Mouse (Mus musculus) ES-E14 (cell line): ENCODE measurements around the gene Flot1. TPM values are rescaled to one million over a fixed set of nuclear protein-coding genes. Genes with fewer than 3 reads are reported as not detected.
A peak's percentile ranks its signal among the peaks of the same experiment; 100 is the strongest.

Experiments
- DNase-seq: peaks from one replicate; pipeline ENCODE4 v3.0.0-alpha.2; 2013; ENCODE audit warnings: low read depth, low spot score
- H3K27ac ChIP-seq: 2 replicates; pipeline ENCODE4 v1.5.1; 2012; ENCODE audit warnings: low read depth, mild to moderate bottlenecking, low read length, moderate library complexity, mixed read lengths; ENCODE audit not compliant: poor library complexity, insufficient read depth, severe bottlenecking
- H3K36me3 ChIP-seq: 2 replicates; pipeline ENCODE4 v1.6.1; 2012; ENCODE audit warnings: mild to moderate bottlenecking, low read length, moderate library complexity, mixed read lengths; ENCODE audit not compliant: control insufficient read depth, poor library complexity, insufficient read depth, severe bottlenecking
- H3K4me1 ChIP-seq, 2 experiments: fragments of 150-350 bp in 1 of 2; sonication (generic) in 1 of 2; 2 replicates each; pipeline ENCODE4 v1.6.1; 2012; ENCODE audit warnings: low read length in 2 of 2, mild to moderate bottlenecking in 1 of 2, mixed read lengths in 1 of 2; ENCODE audit not compliant: control insufficient read depth in 2 of 2, insufficient read depth in 2 of 2, poor library complexity in 1 of 2
- H3K4me3 ChIP-seq, 2 experiments: fragments of 150-350 bp in 1 of 2; sonication (generic) in 1 of 2; 2 replicates each; pipeline ENCODE4 v1.5.1; 2012; ENCODE audit warnings: low read length in 2 of 2, low read depth in 1 of 2, mild to moderate bottlenecking in 1 of 2, mixed read lengths in 1 of 2; ENCODE audit not compliant: insufficient read depth in 1 of 2, poor library complexity in 1 of 2, severe bottlenecking in 1 of 2
- H3K9ac ChIP-seq: 2 replicates; pipeline ENCODE4 v1.6.1; 2012; ENCODE audit warnings: low read depth, mild to moderate bottlenecking, low read length, mixed read lengths; ENCODE audit not compliant: poor library complexity, insufficient read depth, severe bottlenecking
- H3K9me3 ChIP-seq: fragments of 150-350 bp; sonication (generic); 2 replicates; pipeline ENCODE4 v1.6.1; 2012; ENCODE audit warnings: low read depth, mild to moderate bottlenecking, low read length; ENCODE audit not compliant: control insufficient read depth, insufficient read depth
- CHD2 ChIP-seq: IDR thresholded peaks from 2 replicates; pipeline ENCODE4 v1.6.1; 2014; ENCODE audit warnings: mild to moderate bottlenecking, low read depth, low read length, inconsistent platforms
- HCFC1 ChIP-seq: IDR thresholded peaks from 2 replicates; pipeline ENCODE4 v1.6.1; 2012; ENCODE audit warnings: low read length, inconsistent platforms, borderline replicate concordance; ENCODE audit not compliant: insufficient read depth
- MAFK ChIP-seq: IDR thresholded peaks from 2 replicates; pipeline ENCODE4 v1.6.1; 2014; ENCODE audit warnings: mild to moderate bottlenecking, low read depth, low read length, inconsistent platforms; ENCODE audit not compliant: insufficient read depth
- ZC3H11A ChIP-seq: IDR thresholded peaks from 2 replicates; pipeline ENCODE4 v1.6.1; 2012; ENCODE audit warnings: low read depth, mild to moderate bottlenecking, inconsistent platforms, low read length, borderline replicate concordance
- ZNF384 ChIP-seq: IDR thresholded peaks from 2 replicates; pipeline ENCODE4 v1.6.1; 2012; ENCODE audit warnings: low read depth, low read length, inconsistent platforms
- in situ Hi-C, 2 experiments: fragments of 600-800 bp; cut with MboI; formaldehyde crosslinking; loops; one replicate each; pipeline ENCODE4 v1.15.1; 2025; ENCODE audit warnings: low sequenced_read_pairs in 2 of 2, inconsistent platforms in 1 of 2; ENCODE audit not compliant: unreplicated experiment in 2 of 2
- total RNA-seq: library from RNA; depleted of rRNA; stranded (reverse); fragments of 300-350 nt; gene quantifications from 2 replicates; pipeline ENCODE4 v1.2.3, GENCODE M21; 2012; rRNA removed

Flot1 gene
- 31.6 and 34.6 TPM in 2 replicates for total RNA-seq

DNA sequence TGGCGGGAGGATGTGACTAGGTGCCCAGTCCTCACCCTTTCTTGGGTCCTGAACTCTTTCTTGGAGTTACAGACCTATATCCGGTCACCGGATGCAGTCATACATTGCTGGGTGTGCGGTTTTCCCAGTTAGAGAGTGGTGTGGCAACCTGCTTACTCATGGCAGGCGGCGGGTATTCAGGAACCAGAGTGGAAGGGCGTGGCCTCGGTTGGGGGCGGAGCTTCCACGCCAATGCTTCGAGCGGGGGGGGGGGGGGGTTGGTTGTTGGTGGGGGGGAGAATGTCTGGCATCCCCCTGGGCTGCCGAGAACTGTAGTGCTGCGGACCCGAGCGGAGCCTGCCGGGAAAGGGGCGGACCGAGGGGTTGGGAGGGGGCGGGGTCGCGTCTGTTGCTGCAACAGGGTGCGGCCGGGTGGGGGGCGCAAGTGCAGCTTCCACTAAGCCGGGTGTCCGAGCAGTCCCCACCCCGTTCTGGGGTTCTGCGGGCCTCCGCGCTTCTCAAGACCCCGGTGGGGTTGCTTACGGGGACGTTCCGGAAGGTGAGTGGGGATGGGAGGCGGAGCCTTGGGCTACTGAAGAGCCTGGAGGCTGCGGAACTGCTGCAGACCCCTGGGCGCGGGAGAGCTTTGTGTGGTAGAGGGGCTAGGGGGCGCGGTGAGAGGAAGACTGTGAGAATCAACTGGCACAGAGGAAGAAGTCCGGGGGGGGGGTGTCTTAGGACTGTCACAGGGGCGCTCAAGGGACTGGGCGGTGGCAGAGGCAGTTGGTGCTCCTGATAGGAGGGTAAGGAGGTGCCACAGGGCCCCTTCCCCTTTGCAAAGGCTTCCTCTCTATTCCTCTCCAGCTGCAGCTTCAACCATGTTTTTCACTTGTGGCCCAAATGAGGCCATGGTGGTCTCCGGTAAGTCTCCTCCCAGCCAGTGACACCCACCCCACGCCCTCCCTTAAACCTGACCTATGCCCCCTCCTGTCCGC is at the start of gene Flot1:
TSS of gene Flot1 (plus strand) at position 267 of the 974 bp plus-strand sequence.
- H3K27ac ChIP-seq, result peak within 1 kb of the TSS; percentile 44

GRCm38 (mm10) chr17:35776811-35777609 is 46.0 kb upstream of the Flot1 start:
- DNase-seq, result no peak
- in situ Hi-C loops, result no loop called here
- no peak overlapping the region for H3K27ac ChIP-seq

More for the DNA sequence above, at the start of gene Flot1:
- Histone ChIP-seq H3K36me3 (peaks cover 14% of the 10 kb centered on the region), H3K9ac (peak within 1 kb of the TSS; percentile 81), H3K9me3 (no peaks in the 10 kb centered on the region), H3K4me3 (peak within 1 kb of the TSS; percentile 71 to 77), H3K4me1 (peaks cover 0 to 3% of the 10 kb centered on the region in 2 experiments; a peak in 1 of 4 replicates)
- in situ Hi-C loops, result no loop called here
- peak; percentile 62 for DNase-seq
- TF ChIP-seq MAFK (peak; percentile 79), ZC3H11A (no peak)

GRCm38 (mm10) chr17:35778965-35779364 is 44.1 kb upstream of the Flot1 start:
- no peak overlapping the region for H3K9ac ChIP-seq
- in situ Hi-C loops, result no loop called here
- H3K4me3 ChIP-seq, result no peak overlapping the region
- no peak overlapping the region for H3K27ac ChIP-seq
- H3K9me3 ChIP-seq, result no peaks in the 10 kb centered on the region
- H3K4me1 ChIP-seq, result no peaks in the 10 kb centered on the region; a peak in 1 of 4 replicates
- DNase-seq, result no peak
- H3K36me3 ChIP-seq, result no peaks in the 10 kb centered on the region
- no peak for TF ChIP-seq HCFC1
- TF ChIP-seq ZC3H11A, result no peak
- TF ChIP-seq MAFK, result no peak
- no peak for TF ChIP-seq CHD2
- TF ChIP-seq ZNF384, result no peak

More at GRCm38 (mm10) chr17:35776811-35777609, 46.0 kb upstream of the Flot1 start:
- H3K36me3 ChIP-seq, result no peaks in the 10 kb centered on the region
- TF ChIP-seq ZNF384 (no peak), ZC3H11A (no peak), HCFC1 (no peak), CHD2 (no peak), MAFK (no peak)
- no peak overlapping the region for H3K9ac ChIP-seq
- H3K4me1 ChIP-seq, result no peaks in the 10 kb centered on the region; a peak in 1 of 4 replicates
- no peaks in the 10 kb centered on the region for H3K9me3 ChIP-seq
- no peak overlapping the region for H3K4me3 ChIP-seq

DNA sequence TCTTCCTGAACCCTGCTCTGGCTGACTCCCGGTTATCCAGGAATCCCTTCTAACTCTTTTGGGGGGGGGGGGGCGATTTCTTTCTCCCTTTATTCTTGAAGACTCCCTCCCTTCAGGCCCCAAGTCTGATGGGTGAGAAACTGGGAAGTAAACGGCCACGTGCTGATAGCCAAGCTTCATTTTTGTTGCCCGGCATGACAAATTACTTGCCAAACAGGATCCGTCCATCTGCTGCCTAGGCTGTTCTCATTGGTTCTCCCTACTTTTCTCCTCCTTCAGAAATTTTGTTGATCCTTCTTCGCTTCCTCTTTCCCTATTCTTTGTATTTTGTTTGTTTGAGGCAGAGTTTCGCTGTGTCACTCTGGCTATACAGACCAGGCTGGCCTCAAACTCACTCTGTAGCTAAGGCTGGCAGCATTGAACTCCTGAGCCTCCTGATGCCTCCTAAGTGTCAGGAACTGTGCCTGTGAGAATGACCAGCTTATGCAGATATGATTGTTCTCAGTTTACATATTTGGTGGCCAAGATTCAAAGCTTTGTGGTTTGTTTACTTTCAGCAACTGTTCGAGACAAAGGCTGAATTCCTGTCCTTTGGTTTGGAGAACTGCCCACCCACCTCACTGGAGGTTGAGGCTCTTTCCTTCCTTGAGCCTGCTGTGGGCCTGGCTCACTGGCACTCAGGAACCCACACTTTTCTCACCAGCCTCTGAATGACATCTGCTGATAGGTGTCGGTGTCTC is 43.4 kb upstream of the Flot1 start:
- in situ Hi-C loops, result no loop called here
- H3K27ac ChIP-seq, result no peak overlapping the region
- no peaks in the 10 kb centered on the region; a peak in 1 of 4 replicates for H3K4me1 ChIP-seq
- TF ChIP-seq HCFC1 (no peak), ZNF384 (no peak), ZC3H11A (no peak), CHD2 (no peak), MAFK (no peak)
- H3K9me3 ChIP-seq, result no peaks in the 10 kb centered on the region
- H3K9ac ChIP-seq, result no peak overlapping the region
- DNase-seq, result no peak
- no peaks in the 10 kb centered on the region for H3K36me3 ChIP-seq
- no peak overlapping the region for H3K4me3 ChIP-seq
